Mouse (Mus musculus) kidney, embryonic 14.5 days (tissue): ENCODE data around the gene Ptprh. TPM values are rescaled to one million over a fixed set of nuclear protein-coding genes. Genes with fewer than 3 reads are reported as not detected.

Experiments
- ATAC-seq: fragments of 200-750 bp; cut with Nextera tagmentation; 2 replicates; pipeline ENCODE4 v1.8.0; 2017; ENCODE audit warnings: moderate number of reproducible peaks, mild to moderate bottlenecking, moderate TSS enrichment, moderate library complexity; ENCODE audit not compliant: low FRiP score, low TSS enrichment
- H3K27ac ChIP-seq: fragments of 300-500 bp; sonication (generic); 2 replicates; pipeline ENCODE4 v1.5.1; 2014; ENCODE audit warnings: low read depth, mild to moderate bottlenecking, low read length, moderate library complexity, mixed read lengths
- H3K27me3 ChIP-seq: fragments of 300-500 bp; sonication (generic); 2 replicates; pipeline ENCODE4 v1.6.1; 2014; ENCODE audit warnings: mild to moderate bottlenecking, low read length; ENCODE audit not compliant: control insufficient read depth, insufficient read depth
- H3K36me3 ChIP-seq: fragments of 300-500 bp; sonication (generic); 2 replicates; pipeline ENCODE4 v1.6.1; 2014; ENCODE audit warnings: low read length, mixed read lengths; ENCODE audit not compliant: control insufficient read depth, insufficient read depth
- H3K4me1 ChIP-seq: fragments of 300-500 bp; sonication (generic); 2 replicates; pipeline ENCODE4 v1.6.1; 2014; ENCODE audit warnings: low read length, mixed read lengths; ENCODE audit not compliant: control insufficient read depth, insufficient read depth
- H3K4me2 ChIP-seq: fragments of 300-500 bp; sonication (generic); replicated peaks from 2 replicates; pipeline ENCODE4 v1.6.1; 2014; ENCODE audit warnings: low read depth, mild to moderate bottlenecking, low read length
- H3K4me3 ChIP-seq: fragments of 300-500 bp; sonication (generic); 2 replicates; pipeline ENCODE4 v1.5.1; 2014; ENCODE audit warnings: mild to moderate bottlenecking, low read length
- H3K9ac ChIP-seq: fragments of 300-500 bp; sonication (generic); 2 replicates; pipeline ENCODE4 v1.6.1; 2014; ENCODE audit warnings: low read depth, mild to moderate bottlenecking, low read length, moderate library complexity
- H3K9me3 ChIP-seq: fragments of 300-500 bp; sonication (generic); 2 replicates; pipeline ENCODE4 v1.6.1; 2016; ENCODE audit warnings: low read length; ENCODE audit not compliant: control insufficient read depth
- WGBS: fragments of 180-500 bp; shearing (Covaris S2); extraction: QIAGEN DNeasy Blood & Tissue Kit; methylation state at CpG from one replicate; pipeline ENCODE4 v1.1.7; 2014; 5-methylcytosine and 5-hydroxymethylcytosine counted together
- polyA plus RNA-seq: library from polyadenylated mRNA; unstranded; fragments of >200 nt; fragmentation: Nextera tagmentation; extraction: Ambion mirVana; gene quantifications from 2 replicates; pipeline ENCODE4 v1.2.1, GENCODE M21; 2014

The Ptprh gene
- polyA plus RNA-seq, 1 experiment from 2014 or later: 0.09 TPM

DNA sequence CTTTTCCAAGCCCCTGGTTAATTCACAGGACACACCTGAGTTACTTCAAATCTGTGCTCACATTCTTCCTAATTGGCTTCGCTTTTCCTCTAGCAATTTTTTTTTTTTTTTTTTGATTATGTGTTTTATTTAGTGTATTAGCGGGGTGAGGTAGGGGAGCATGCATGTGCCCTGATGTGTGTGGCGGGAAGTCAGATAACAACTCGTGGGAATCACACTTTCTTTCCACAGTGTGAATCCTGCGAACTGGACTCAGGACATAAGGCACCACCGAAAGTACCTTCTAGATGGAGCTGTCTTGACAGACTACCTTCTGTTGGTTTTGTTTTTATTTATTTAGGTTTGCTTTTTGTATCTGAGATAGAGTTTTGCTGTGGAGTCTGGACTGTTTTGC is 46.7 kb downstream of the Ptprh start:
- Histone ChIP-seq H3K4me2 (no peak overlapping the region), H3K9me3 (no peaks in the 10 kb centered on the region), H3K27me3 (no peaks in the 10 kb centered on the region), H3K9ac (no peak overlapping the region), H3K4me1 (no peaks in the 10 kb centered on the region), H3K4me3 (no peak overlapping the region), H3K36me3 (no peaks in the 10 kb centered on the region), H3K27ac (no peak overlapping the region)
- ATAC-seq: peak; percentile 32; the same call in 1 of the 2 replicates
- WGBS: 76% methylated on average over 6 of the region's 6 CpGs

DNA sequence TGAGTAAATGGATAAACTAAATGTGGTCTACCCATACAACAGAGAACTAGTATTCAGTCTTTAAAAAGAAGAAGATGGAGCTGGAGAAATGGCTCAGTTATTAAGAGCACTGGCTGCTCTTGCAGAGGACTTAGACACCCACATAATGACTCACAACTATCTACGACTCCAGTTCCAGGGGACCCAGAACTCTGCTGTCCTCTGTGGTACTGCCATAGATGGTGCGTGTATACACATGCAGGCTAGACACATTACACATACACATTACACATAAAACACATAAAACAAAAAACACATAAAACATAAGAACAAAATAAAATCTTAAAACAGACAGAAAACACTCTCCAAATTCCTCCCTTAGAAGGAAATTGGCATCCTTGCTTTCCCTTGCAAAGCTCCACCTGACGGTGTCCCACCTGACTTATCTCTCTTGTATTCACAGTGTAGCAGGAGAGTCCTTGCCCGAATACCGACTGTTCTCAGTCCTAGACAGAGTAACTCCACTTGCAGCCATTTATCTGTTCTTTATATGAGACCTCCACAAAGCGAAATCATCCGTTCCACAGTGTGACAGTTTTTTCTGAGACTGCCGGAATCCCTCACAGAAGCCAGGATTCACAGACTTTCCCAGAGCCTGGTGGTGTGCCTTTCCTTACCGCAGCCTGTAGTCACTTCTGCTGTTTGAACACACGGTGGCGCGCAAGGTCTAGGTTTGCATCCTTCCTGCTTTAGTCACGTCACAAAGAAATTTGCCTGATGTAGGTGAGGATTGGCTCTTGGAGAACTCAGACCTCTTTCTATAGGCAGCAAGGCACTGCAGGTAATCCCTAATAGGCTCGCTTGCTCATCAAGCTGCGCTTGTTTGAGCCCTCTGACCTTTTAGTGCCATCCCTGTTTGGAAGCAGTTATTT is 47.3 kb downstream of the Ptprh start:
- Histone ChIP-seq H3K9me3 (no peaks in the 10 kb centered on the region), H3K4me3 (no peak overlapping the region), H3K9ac (no peak overlapping the region), H3K27me3 (no peaks in the 10 kb centered on the region), H3K4me2 (no peak overlapping the region), H3K27ac (no peak overlapping the region), H3K4me1 (no peaks in the 10 kb centered on the region), H3K36me3 (no peaks in the 10 kb centered on the region)
- peak; percentile 93 for ATAC-seq
- 23% methylated on average over 15 of the region's 15 CpGs for WGBS

DNA sequence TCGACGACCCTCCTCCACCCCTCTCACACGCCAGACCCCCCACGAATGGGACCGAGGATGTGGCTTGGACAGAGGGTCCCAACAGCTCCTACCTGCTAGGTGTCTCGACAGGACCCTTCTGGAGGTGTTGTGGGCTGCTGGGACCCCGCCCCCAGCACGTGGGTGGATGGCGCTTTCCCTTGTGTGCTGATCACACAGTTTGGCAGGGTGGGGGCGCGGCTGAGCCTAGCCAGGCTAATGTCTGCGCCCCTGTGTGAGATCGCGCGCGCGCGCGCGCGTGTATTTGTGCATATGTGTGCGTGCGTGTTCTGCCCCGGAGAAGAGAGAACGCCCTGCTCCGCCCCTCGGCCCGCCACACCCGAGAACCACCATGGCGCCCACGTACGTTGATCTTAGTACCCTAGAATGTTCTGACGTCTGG is 56.6 kb downstream of the Ptprh start, which contains the start of gene Syt5:
Gene Syt5, minus strand, starts transcription at position 321 of the 421 bp plus-strand sequence.
- no peaks in the 10 kb centered on the region for H3K9me3 ChIP-seq
- H3K36me3 ChIP-seq: no peaks in the 10 kb centered on the region
- WGBS: 9% methylated on average over 33 of the region's 33 CpGs
- H3K4me2 ChIP-seq: peak within 1 kb of the TSS; percentile 62
- H3K27me3 ChIP-seq: no peaks in the 10 kb centered on the region; the same call in 1 of the 2 replicates
- peak; percentile 58 for ATAC-seq
- H3K4me3 ChIP-seq: peak within 1 kb of the TSS; percentile 32
- H3K9ac ChIP-seq: peak within 1 kb of the TSS; percentile 23; the same call in 1 of the 2 replicates
- no peak within 1 kb of the TSS for H3K27ac ChIP-seq
- no peaks in the 10 kb centered on the region for H3K4me1 ChIP-seq

DNA sequence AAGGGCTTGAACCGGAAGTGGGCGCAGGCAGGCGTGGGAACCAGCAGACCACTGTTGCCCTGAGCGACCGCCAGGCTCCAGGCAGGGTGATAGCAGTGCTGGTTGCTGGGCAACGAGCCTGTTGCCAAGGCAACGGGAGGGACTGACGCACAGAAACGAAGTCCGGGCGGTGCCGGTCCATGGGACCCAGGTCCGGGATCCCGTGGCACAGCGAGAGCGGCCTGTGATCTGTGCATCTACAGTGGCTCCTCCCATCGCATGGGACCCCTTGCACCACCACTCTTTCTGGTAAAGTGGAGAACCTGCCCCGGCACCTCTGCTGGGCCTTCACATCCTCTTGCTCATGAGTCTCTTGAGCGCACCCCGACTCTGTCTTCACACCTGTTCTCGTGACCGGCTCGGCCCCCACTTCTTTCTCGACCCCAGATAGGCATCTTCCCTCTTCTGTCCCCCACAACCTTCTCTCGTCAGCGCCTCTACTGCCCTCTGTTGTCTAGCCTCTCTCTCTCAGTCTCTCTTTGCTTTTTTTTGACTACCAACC is 57.2 kb downstream of the Ptprh start:
- Histone ChIP-seq H3K9me3 (no peaks in the 10 kb centered on the region), H3K4me1 (no peaks in the 10 kb centered on the region), H3K27me3 (no peaks in the 10 kb centered on the region; the same call in 1 of the 2 replicates), H3K9ac (0 out of 2 replicates have a peak overlapping the region, but pooled peaks have one; percentile 23), H3K36me3 (no peaks in the 10 kb centered on the region), H3K4me3 (peak overlapping the region; percentile 32), H3K4me2 (peak overlapping the region; percentile 62), H3K27ac (no peak overlapping the region)
- WGBS: 3% methylated on average over 26 of the region's 26 CpGs
- ATAC-seq: peak; percentile 83

DNA sequence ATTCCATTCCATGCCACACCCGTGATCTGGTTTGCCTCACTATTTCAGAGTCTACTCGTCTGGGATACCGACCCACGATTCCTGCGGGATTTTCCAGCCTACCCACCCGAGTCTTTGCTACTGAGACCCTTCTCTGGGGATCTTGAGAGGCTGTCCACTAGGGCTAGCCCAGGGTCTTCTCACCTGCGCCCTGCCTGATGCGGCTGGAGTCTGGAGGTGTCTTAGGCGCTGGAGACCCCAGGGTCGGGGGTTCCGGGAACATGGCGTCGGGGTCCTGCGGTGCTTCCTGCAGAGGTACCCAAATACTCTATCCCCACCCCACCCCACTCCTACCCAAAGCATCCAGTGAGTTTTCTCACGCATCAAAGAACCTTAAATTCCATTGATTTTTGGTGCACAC is 57.8 kb downstream of the Ptprh start:
- H3K36me3 ChIP-seq: no peaks in the 10 kb centered on the region
- H3K4me3 ChIP-seq: no peak overlapping the region
- no peak for ATAC-seq
- no peak overlapping the region; the same call in 1 of the 2 replicates for H3K4me2 ChIP-seq
- H3K9me3 ChIP-seq: no peaks in the 10 kb centered on the region
- H3K27me3 ChIP-seq: no peaks in the 10 kb centered on the region; the same call in 1 of the 2 replicates
- H3K27ac ChIP-seq: no peak overlapping the region
- 77% methylated on average over 15 of the region's 15 CpGs for WGBS
- no peaks in the 10 kb centered on the region for H3K4me1 ChIP-seq
- no peak overlapping the region for H3K9ac ChIP-seq

DNA sequence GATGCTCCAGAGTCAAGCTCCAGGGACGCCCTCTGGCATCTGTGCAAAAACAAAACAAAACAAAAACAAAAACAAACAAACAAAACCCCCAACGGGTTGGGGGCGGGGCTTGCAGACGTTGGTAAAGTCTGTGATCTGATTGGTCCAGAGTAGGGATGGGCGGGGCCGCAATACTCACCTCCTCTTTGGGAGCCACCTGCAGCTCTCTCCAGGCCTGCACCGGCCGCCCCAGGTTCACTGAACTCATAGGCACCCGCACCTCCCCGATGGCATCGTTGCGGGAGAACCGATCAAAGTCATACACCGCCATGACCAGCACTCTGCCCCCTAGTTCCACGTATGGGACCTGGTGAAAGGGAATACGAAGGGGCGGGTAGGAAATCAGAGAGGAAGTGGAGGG is 61.8 kb downstream of the Ptprh start:
- Histone ChIP-seq H3K27me3 (no peaks in the 10 kb centered on the region; the same call in 1 of the 2 replicates), H3K4me2 (no peak overlapping the region), H3K27ac (no peak overlapping the region), H3K36me3 (no peaks in the 10 kb centered on the region), H3K9me3 (no peaks in the 10 kb centered on the region), H3K4me3 (no peak overlapping the region), H3K9ac (no peak overlapping the region), H3K4me1 (no peaks in the 10 kb centered on the region)
- 38% methylated on average over 17 of the region's 17 CpGs for WGBS
- ATAC-seq: no peak

DNA sequence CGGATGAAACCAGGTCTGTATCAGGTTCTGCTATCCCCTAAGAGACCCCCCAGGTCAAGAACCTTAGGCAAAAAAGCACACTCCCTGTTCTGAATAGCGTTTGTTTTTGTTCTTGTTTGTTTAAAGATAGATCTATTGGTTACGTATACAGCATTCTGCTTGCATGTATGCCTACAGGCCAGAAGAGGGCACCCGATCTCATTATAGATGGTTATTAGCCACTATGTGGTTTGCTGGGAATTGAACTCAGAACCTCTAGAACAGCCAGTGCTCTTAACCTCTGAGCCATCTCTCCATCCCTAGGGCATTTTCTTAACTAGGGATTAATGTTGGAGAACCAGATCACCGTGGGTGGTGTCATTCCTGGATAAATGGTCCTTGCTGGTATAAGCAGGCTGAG is 62.5 kb downstream of the Ptprh start:
- WGBS: 63% methylated on average over 5 of the region's 5 CpGs
- no peaks in the 10 kb centered on the region for H3K4me1 ChIP-seq
- H3K27ac ChIP-seq: no peak overlapping the region
- no peak overlapping the region for H3K4me3 ChIP-seq
- no peaks in the 10 kb centered on the region for H3K36me3 ChIP-seq
- no peaks in the 10 kb centered on the region for H3K27me3 ChIP-seq
- H3K9me3 ChIP-seq: no peaks in the 10 kb centered on the region
- H3K4me2 ChIP-seq: no peak overlapping the region
- no peak for ATAC-seq
- H3K9ac ChIP-seq: no peak overlapping the region

DNA sequence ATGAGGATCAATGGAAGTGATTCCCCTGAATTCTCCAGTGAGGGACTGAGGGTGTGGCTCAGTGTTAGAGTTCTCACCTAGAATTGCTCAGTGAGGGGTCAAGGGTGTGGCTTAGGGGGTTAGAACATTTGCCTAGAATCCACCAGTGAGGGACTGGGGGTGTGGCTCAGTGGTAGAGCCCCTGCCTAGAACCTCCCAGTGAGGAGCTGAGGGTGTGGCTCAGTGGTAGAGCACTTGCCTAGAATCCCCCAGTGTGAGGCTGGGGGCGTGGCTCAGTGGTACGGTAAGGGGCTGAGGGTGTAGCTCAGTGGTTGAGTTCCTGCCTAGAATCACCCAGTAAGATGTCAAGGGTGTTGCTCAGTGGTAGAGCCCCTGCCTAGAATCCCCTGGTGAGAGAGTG is 64.8 kb downstream of the Ptprh start:
- H3K9me3 ChIP-seq: no peaks in the 10 kb centered on the region
- H3K4me1 ChIP-seq: no peaks in the 10 kb centered on the region
- no peak overlapping the region for H3K9ac ChIP-seq
- H3K27me3 ChIP-seq: no peaks in the 10 kb centered on the region
- no peak for ATAC-seq
- 80% methylated on average over 2 of the region's 2 CpGs for WGBS
- H3K4me2 ChIP-seq: no peak overlapping the region
- H3K36me3 ChIP-seq: no peaks in the 10 kb centered on the region
- H3K27ac ChIP-seq: no peak overlapping the region
- no peak overlapping the region for H3K4me3 ChIP-seq

DNA sequence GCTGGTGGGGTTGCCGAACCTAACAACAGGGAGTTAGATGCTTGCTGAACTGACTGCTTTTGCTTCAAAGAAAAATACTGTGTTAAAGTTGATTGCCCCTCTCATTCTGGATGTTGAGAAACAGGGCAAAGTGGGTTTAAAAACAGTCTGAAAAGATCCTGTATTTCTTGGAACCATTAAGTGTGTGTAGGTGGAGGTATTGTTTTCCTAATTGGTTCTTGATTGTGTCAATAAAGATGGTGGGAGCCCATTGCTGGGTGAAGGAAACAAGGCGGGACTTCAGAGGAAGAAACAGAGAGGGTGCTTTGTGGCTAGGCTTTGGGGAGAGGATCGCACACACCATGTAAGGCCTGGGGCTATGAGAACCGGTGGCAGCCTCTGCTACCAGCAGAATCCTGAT is 66.7 kb downstream of the Ptprh start:
- 53% methylated on average over 4 of the region's 4 CpGs for WGBS
- Histone ChIP-seq H3K36me3 (no peaks in the 10 kb centered on the region), H3K27ac (no peak overlapping the region), H3K9me3 (no peaks in the 10 kb centered on the region), H3K9ac (no peak overlapping the region), H3K4me2 (no peak overlapping the region), H3K27me3 (no peaks in the 10 kb centered on the region), H3K4me1 (no peaks in the 10 kb centered on the region), H3K4me3 (no peak overlapping the region)
- no peak for ATAC-seq
